Mouse (Mus musculus): ENCODE data around the gene Natd1.
"Not testable (repeated sequence)": the region's sequence is repeated elsewhere in the genome, so short reads cannot be mapped to it uniquely, and the experiment has no call there.

The Natd1 gene

DNA sequence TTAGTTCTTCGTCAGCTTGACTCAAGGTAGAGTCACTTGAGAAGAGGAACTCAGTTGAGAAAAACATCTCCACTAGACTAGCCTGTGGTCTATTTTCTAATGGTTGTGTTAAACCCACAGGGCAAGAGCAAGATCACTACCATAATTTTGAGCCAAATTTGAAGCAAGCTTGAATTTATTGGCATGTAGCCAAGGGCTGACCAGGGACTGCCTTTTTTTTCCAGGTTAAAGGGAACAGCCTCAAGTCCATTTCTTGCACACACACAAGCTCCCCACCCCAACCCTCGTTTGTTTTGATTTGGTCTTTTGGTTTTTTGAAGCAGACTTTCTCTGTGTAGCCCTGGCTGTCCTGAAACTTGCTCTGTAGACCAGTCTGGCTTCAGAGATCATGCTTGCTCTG lies 24.7 kb downstream of the Natd1 start:
- DNase-seq (ENCODE audit: low spot score in 2 of 2): no peak

DNA sequence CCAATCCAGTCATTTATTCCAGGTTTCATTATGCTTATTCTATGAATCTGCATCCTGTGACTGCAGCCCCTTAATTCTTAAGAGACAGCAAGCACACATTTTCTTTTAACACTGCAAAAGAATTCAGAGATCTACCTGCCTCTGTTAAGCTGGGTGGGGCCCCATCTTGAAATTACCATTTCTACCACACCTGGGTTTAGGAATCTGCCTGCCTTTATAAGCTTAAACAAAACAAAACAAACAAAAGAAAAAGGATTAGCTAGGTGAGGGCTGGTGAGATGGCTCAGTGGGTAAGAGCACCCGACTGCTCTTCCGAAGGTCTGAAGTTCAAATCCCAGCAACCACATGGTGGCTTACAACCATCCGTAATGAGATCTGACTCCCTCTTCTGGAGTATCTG lies 27.6 kb downstream of the Natd1 start:
- not testable (repeated sequence) for DNase-seq (ENCODE audit: low spot score in 2 of 2)

DNA sequence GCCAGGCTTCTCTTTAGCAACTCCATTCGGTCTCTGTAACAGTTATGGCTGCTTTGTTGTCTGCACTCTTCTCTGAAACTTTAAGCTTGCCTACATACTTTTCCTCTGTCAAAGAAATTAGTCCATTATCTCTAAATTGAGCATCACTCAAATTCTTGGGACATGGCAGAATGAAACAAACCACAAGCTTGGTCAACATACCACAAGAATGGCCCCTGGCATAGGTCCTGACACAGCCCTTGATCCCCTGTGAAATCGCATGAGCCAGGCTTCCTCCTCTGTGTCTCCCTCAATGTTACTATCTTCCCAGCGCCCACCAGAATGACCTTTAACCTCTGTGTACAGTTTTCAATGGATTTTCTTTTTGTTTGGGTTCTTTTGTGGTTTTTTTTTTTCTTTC lies 32.2 kb downstream of the Natd1 start:
- DNase-seq (ENCODE audit: low spot score in 2 of 2): no peak

DNA sequence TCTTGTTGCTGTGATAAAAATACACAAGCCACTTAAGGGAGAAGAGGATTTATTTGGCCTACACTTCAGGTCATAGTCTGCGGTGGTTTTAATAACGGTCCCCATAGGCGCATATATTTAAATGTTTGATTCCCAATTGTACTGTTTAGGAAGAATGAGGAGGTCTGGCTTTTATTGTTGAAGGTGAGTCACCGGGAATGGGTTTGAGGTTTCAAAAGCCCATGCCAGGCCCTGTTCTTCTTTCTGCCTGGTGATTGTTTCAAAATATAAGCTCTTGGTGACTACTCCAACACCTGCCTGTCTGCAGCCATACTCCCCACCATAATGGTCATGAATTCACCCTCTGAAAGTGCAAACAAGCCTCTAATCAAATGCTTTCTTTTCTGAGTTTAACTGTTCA lies 34.0 kb downstream of the Natd1 start:
- no peak for DNase-seq (ENCODE audit: low spot score in 2 of 2)

DNA sequence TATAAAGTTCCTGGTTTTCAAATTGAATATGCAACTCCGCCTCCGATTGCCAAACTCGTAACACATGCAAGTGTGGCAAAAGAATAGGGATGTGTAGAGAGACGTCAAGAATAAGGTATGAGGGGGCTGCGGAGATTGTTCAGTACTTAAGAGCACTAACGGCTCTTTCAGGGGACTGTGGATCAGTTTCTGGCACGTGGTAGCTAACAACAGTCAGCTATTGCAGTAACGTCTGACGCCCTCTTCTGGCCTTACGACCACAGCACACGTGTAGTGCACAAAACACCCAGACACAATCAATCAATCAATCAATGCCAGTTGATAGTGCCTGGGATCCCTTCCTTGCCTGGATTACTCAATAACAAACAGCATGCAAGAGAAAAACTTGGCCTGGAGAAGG lies 35.1 kb downstream of the Natd1 start:
- peak; percentile 69 to 75 for DNase-seq (ENCODE audit: low spot score in 2 of 2)

DNA sequence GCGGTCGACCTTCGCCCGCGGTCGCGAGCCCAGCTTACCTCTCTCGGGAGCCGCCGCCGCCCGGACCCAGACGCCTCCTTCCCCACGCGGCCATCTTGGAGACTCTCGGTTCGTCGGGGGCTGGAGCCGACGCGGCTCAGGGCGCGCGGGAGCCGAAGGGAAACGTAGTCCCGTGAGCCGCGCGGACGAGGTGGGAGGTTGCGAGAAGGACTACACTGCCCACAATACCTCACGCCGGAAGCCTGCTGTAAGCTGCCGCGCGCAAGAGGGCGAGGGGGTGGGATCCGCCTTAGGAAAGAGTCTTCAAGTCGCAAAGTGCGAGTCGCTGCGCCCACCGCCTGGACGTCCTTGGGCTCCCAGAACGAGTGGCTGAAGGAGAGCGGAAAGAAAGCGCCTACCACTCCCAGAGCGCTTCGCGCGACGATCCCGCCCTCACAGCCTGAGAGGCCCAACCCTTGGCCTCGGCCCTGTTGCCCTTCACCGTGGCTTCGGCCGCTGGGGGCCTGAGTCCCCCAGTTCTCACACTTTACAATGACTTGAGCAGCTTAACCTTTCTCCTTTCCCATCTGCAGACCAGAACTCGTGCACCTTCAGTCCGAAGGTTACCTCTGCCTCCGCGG lies 35.8 kb downstream of the Natd1 start, which contains the start of gene Tmem11:
Gene Tmem11 (minus strand): TSS at position 598 of the 620 bp plus-strand sequence.
- peak; percentile 98 to 99 for DNase-seq (ENCODE audit: low spot score in 2 of 2)

DNA sequence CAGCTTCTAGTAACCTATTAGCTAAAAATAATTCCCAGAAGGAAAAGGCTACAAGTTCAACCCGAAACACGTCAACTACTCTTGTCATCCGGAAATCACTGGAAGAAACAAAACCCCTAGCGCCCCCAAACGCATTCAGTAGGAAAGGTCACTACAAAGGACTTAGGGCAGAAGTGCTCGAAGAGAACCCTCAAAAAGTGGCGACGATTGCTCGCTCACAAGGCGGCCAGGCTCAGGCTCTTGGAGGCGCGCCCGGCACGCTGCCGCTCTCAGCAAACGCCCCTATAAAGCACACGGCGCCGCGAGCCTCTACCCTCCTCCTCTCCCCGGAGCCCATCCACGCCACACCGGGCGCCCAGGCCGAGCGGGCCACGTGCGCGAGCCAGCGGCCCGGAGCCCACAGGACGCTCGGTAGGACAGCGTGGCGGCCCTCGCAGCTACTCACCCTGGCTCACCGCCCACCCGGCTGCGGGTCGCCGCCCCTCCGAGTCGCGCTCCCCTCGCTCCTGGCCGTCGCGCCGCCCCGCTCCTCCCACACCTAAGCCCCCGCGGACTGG lies 36.4 kb downstream of the Natd1 start:
- peak in 1 of 2 experiments; percentile 64 for DNase-seq (ENCODE audit: low spot score in 2 of 2)

DNA sequence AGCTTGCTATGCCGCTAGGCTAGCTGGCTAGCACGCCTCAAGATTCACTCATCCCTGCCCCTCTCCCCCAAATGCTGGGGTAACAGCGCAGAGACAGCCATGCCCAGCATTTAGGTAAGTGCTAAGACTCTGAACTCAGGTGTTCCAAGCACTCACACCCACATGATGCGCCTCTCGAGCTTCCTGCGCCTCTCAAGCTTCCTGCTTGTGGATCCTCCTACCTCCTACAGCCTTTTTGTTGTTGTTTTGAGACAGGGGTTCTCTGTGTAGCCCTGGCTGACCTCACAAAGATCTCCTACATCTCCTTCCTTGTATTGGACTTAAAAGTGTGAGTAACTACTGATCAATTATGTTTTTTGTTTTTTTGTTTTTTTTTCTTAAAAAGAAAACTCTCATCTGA lies 41.4 kb downstream of the Natd1 start:
- DNase-seq (ENCODE audit: low spot score in 2 of 2): no peak

DNA sequence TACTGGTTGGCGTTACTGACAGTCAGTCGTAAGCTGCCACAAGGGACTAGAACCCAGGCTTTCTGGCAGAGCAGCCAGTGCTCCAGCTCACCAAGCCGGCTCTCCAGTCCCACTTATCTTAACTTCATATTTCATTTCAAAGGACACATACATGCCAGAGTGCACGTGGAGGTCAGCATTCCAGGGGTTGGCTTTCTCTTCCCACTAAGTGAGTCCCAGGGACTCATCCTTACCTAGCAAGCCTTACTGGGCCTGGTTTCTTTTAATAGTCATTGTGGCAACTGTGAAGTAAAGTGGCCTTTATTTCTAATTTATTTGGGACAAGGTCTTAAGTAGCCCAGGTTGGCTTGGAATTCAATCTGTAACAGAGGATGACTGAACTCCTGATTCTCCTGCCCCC lies 43.1 kb downstream of the Natd1 start:
- DNase-seq (ENCODE audit: low spot score in 2 of 2): no peak

DNA sequence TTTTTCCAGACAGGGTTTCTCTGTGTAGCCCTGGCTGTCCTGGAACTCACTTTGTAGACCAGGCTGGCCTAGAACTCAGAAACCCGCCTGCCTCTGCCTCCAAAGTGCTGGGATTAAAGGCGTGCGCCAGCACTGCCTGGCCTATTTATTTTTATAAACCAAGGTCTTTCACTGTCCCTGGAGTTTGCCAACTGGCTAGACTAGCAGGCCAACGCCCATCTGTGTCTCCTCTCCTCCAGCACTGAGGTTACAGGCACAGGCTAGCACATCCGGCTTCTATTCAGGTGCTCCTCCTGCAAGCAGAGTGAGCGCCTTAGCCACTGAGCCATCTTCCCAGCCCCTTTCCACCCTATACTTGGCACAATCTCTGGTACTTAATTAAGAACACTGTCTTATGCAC lies 45.1 kb downstream of the Natd1 start:
- not testable (repeated sequence) for DNase-seq (ENCODE audit: low spot score in 2 of 2)

DNA sequence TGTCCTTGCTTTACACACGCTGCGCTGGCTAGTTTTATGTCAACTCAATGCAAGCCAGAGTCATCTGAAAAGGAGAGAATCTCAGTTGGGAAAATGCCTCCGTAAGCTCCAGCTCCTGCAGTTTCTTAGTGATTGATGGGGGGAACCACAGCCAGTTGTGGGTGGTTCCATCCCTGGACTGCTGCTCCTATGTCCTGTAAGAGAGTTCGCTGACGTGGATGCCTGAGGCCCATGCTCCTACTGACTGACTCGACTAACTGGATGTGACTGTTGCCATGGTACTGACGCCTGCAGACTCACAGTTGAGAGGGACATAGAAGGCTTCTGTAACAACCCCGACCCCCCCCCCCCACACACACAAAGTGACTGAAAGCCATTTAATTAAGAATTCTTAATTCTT lies 46.6 kb downstream of the Natd1 start:
- DNase-seq (ENCODE audit: low spot score in 2 of 2): no peak

DNA sequence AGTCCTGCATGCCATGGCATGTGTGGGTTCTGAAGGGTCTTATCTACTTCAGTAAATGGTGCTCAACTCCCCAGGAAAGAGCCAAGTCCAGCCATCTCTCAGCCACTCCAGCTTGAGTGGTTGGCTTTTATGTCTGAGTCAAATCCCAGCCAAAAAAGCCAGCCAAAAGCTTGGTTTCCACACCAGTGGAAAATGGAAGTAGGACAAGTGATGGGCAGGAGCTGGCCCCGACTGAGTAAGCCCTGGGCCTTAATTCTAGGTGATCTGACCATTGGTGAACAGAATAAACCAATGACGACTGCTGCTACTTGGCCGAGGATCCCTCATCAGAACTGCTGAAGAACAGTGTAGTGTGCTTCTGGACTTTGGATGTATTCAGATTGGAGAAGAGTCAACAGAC lies 47.1 kb downstream of the Natd1 start:
- no peak for DNase-seq (ENCODE audit: low spot score in 2 of 2)

DNA sequence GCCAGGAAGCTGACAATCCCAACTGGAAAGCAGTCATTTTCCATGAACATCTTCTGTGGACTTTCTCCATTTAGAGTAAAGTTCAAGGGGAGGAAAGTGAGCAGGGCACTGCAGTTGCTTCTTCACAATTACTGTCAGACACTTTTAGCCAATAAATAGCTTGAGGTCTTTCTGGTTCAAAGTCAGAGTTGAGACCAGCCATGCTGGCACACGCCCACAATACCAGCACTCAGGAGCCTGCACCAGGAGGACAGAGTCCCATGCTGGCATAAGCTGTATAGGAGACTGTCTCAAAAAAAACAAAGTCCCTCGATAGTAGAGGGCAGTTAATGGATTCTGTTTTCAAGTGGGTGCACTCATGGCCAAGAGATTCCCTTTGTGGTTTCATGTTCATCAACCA lies 48.5 kb downstream of the Natd1 start:
- no peak for DNase-seq (ENCODE audit: low spot score in 2 of 2)

DNA sequence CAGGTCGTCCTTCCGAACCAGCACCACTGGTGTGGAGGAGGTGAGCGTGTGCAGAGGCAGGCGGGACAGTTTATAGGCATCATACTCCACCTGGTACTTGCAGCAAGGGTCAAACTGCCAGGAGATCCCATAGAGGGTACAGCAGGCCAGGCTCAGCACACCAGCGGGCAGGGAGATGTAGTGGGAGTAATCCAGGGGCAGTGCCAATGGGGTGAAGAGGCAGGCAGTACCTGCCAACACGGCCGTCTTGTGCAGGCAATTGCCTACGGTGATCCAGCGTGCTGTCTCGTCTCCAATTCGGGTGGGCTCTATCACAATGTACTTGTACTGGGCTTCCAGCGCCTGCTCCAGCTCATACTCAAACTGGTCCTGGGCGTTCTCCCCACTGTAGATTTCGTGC lies 49.6 kb downstream of the Natd1 start:
- no peak for DNase-seq (ENCODE audit: low spot score in 2 of 2)

DNA sequence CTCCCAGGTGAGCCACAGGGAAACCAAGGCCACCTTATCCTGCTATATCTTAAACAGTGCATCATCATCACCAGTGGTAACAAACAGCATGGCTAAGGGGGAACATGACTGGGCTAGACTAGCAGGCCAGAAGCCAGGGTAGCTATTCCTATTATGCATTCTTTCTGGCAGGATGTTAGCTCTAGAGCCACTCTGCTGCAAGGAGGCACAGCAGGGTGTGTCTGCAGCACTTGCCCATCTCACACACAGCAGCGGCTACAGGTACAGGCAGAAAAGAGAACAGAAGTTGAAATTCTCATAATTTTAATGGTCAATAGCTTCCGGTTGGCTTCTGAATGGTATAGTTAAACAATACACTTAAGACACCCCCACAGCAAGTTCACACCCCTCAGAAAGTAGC lies 50.4 kb downstream of the Natd1 start:
- DNase-seq (ENCODE audit: low spot score in 2 of 2): no peak

DNA sequence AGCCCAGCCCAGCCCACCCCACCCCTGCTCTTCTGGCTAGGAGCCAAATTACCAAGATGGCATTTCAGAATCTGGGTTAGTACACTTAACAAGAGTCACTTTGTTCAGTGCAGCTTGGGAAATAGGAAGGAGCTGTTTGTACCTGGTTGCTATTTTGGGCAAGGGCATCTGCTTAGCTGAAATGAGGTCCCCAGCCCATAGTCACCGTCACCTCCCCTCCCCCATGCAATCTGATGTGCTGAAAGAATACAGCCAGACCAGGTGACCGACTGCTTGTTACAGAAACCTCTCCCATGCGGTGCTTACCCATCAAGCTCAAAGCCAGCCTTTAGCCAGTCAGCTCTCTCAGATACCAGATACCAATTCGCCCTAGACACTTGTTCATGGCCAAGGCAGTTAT lies 51.4 kb downstream of the Natd1 start:
- no peak for DNase-seq (ENCODE audit: low spot score in 2 of 2)

DNA sequence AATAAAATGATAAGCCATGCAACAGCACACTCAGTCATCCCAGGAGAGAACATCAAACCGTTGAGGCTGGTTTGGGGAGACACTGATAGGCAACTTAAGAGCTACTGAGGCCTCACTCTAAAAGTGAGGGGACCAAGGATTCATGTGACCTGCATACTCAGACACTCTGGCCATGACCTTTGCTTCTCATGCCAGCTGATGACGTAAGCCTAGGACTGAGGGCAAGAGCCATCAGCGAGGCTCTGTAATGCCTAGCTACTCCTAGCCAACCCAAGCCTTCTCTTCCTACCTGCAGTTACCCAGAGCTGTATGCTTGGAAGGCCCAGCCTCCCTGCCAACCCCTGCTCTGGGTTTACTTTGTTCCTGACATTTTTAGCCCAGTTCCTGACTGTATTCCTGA lies 52.6 kb downstream of the Natd1 start:
- no peak for DNase-seq (ENCODE audit: low spot score in 2 of 2)

DNA sequence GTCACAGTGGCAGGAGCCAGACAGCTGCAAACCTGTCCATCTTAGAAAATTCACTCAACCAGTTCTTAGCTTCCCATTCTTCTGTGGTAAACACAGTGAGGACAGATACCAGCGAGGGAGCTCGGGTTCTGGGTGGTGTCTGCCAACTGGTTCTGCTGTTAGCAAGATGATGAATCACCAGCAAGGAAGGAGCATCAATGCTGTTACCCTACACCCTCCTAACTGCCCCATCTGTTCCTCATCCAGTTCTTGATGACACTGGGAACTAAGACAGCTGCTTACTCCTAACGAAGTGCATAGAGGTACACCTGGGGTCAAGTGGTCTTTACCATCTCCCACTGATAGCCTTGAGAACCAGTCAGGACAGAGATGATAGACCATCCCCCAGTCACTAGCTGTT lies 58.0 kb downstream of the Natd1 start:
- DNase-seq (ENCODE audit: low spot score in 2 of 2): no peak

Measured in right cerebral cortex, postnatal 10 days (tissue).